Mouse (Mus musculus): ENCODE measurements at regions not wholly inside any gene's neighbourhood (a gene's known extent, or its start where the extent isn't known, plus 50 kb on each side); places are given as distances from the start of the nearest gene placed in this dataset.

DNA sequence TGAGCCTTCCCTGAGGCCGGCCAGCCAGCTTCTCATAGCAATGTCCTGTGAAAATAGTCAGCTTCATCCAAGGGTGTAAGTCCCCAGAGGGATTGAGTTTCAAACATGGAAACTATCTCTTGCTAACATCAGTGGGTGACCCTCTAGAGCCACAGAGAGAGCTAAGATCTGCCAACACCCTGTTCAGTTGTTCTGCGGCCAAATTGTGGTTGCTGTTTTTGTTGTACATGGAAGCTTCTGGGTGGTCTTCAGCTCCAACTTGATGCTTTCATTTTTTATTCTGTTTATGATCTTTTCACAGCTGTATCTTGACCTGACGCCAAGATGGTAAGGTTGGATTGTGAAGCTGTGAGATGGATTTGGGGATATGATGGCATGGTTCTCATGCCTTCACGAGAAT is 214.0 kb upstream of the Igfbp3 start:
- Histone ChIP-seq H3K9ac (ENCODE audit: low read depth, low read length) (no peak overlapping the region), H3K27ac (ENCODE audit: low read length) (no peak overlapping the region), H3K4me3 (ENCODE audit: low read depth, low read length) (no peak overlapping the region), H3K27me3 (ENCODE audit: control insufficient read depth, insufficient read depth, low read depth, low read length) (no peaks in the 10 kb centered on the region), H3K4me2 (ENCODE audit: low read length) (no peak overlapping the region), H3K4me1 (ENCODE audit: control insufficient read depth, insufficient read depth, low read length) (0 out of 2 replicates have a peak, but pooled peaks cover 4% of the 10 kb centered on the region), H3K36me3 (ENCODE audit: control insufficient read depth, insufficient read depth, low read length) (no peaks in the 10 kb centered on the region), H3K9me3 (replicated peaks; ENCODE audit: control insufficient read depth, low read length, poor library complexity, severe bottlenecking) (no peaks in the 10 kb centered on the region)
- WGBS: 92% methylated on average over 4 of the region's 4 CpGs
- no peak for ATAC-seq

DNA sequence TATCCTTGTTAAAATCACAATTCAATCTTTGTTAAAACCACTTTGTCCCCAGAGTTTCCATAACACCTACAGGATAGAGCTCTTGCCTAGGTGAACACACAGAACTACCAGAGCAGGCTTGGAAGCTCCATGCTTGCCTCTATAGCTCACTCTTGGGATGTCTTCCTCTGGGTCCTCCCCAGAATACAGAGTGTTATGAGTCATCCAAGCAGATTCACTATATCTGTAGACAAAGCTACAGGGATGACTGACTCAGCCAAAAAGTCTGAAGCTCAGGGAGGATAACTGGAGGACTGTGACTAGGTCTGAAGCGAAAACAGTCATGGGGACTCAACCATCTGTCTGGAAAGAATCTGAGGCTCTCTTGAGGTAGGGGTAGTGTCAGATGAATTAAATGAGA is 211.5 kb upstream of the Igfbp3 start:
- Histone ChIP-seq H3K36me3 (ENCODE audit: control insufficient read depth, insufficient read depth, low read length) (no peaks in the 10 kb centered on the region), H3K4me1 (ENCODE audit: control insufficient read depth, insufficient read depth, low read length) (0 out of 2 replicates have a peak, but pooled peaks cover 4% of the 10 kb centered on the region), H3K27me3 (ENCODE audit: control insufficient read depth, insufficient read depth, low read depth, low read length) (no peaks in the 10 kb centered on the region), H3K9ac (ENCODE audit: low read depth, low read length) (no peak overlapping the region), H3K4me2 (ENCODE audit: low read length) (no peak overlapping the region), H3K27ac (ENCODE audit: low read length) (no peak overlapping the region), H3K4me3 (ENCODE audit: low read depth, low read length) (no peak overlapping the region), H3K9me3 (replicated peaks; ENCODE audit: control insufficient read depth, low read length, poor library complexity, severe bottlenecking) (no peaks in the 10 kb centered on the region)
- WGBS: 87% methylated on average over 1 of the region's 1 CpGs
- no peak for ATAC-seq

DNA sequence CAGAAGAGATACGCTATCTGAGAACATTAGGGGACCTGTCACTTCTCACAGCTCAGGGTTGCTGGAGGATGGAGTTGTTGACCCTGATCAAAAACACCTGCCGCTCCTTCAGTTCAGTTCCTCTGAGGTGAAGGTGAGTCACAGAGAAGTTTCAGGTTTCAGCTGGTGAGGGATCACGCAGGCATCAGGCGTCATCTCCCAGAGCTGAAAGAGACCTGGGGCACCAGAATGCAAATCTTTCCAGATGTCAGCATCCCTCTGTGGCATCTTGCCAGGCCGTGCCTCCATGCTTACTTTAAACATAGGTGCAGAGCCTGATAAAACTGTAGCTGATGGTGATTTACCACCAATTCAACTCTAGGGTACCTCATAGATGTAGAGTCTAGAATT is 210.4 kb upstream of the Igfbp3 start:
- Histone ChIP-seq H3K27ac (ENCODE audit: low read length) (no peak overlapping the region), H3K36me3 (ENCODE audit: control insufficient read depth, insufficient read depth, low read length) (no peaks in the 10 kb centered on the region), H3K9me3 (replicated peaks; ENCODE audit: control insufficient read depth, low read length, poor library complexity, severe bottlenecking) (no peaks in the 10 kb centered on the region), H3K4me3 (ENCODE audit: low read depth, low read length) (no peak overlapping the region), H3K4me1 (ENCODE audit: control insufficient read depth, insufficient read depth, low read length) (0 out of 2 replicates have a peak, but pooled peaks cover 4% of the 10 kb centered on the region), H3K4me2 (ENCODE audit: low read length) (no peak overlapping the region), H3K9ac (ENCODE audit: low read depth, low read length) (no peak overlapping the region), H3K27me3 (ENCODE audit: control insufficient read depth, insufficient read depth, low read depth, low read length) (no peaks in the 10 kb centered on the region)
- 75% methylated on average over 5 of the region's 5 CpGs for WGBS
- no peak for ATAC-seq

DNA sequence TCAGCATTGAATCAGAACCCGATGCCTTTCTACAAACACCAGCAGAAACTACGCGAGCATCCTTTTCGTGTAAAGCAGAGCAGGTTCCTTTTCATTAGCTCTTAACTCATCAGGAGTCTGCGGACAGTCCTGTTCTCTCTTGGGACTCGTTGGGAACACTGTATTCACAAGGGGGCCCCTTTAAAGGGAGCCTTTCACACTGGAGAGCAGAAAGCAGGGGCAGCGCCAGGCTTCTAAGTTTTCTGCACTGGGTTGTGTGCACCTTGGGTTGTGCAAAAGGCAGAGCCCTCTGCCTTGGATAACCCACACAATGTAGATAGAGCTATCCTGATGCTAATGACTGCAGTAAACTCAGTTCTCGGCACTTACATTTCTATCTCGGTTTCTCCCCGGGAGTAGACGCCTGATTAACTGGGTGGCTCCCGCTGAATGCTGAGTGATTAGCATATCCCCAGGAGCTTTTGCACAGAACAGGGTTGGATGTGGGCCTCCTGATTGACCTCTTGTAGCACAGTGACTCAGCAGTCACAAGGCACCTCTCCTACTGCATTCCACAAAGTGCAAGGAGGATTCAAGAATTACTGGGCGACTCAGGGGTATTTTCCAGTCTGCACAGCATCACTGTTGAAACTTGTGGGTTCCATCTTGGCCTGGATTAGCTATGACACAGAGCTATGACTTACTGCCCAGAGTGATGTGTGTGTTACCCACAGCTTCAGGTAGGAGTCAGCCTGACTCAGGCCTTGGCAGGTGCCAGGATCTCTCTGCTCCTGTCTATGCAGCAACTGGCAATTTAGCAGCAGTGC is 209.8 kb upstream of the Igfbp3 start:
- ATAC-seq: peak; percentile 64; the same call in 1 of the 2 replicates
- H3K9ac ChIP-seq (ENCODE audit: low read depth, low read length): 0 out of 2 replicates have a peak overlapping the region, but pooled peaks have one; percentile 18
- H3K27ac ChIP-seq (ENCODE audit: low read length): no peak overlapping the region
- WGBS: 5% methylated on average over 13 of the region's 13 CpGs
- H3K4me2 ChIP-seq (ENCODE audit: low read length): peak overlapping the region; percentile 30
- 0 out of 2 replicates have a peak, but pooled peaks cover 4% of the 10 kb centered on the region for H3K4me1 ChIP-seq (ENCODE audit: control insufficient read depth, insufficient read depth, low read length)
- no peaks in the 10 kb centered on the region for H3K36me3 ChIP-seq (ENCODE audit: control insufficient read depth, insufficient read depth, low read length)
- no peaks in the 10 kb centered on the region for H3K27me3 ChIP-seq (ENCODE audit: control insufficient read depth, insufficient read depth, low read depth, low read length)
- H3K4me3 ChIP-seq (ENCODE audit: low read depth, low read length): no peak overlapping the region
- no peaks in the 10 kb centered on the region for H3K9me3 ChIP-seq (replicated peaks; ENCODE audit: control insufficient read depth, low read length, poor library complexity, severe bottlenecking)

DNA sequence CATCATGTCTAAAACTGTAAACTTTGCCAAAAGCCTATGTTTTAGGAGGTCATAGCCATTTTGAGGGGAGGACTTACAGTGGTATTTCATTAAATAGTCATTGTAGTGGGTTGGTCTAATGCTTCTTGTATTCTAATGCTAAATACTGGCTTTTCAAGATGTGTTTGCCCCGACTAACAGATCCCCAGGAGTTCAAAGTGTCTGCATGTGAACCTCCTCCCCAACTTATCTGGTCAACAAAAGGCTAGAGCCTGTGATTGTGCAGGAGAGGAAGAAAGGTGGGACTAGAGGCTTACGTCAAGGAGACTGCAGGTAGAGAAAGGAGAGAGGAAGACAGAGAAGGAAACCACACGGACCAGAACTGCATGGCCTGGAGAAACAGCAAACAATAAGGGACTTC is 198.9 kb upstream of the Igfbp3 start:
- no peak overlapping the region for H3K4me3 ChIP-seq (ENCODE audit: low read depth, low read length)
- H3K4me1 ChIP-seq (ENCODE audit: control insufficient read depth, insufficient read depth, low read length): no peaks in the 10 kb centered on the region
- H3K9me3 ChIP-seq (replicated peaks; ENCODE audit: control insufficient read depth, low read length, poor library complexity, severe bottlenecking): no peaks in the 10 kb centered on the region
- H3K9ac ChIP-seq (ENCODE audit: low read depth, low read length): no peak overlapping the region
- WGBS: 71% methylated on average over 3 of the region's 3 CpGs
- H3K4me2 ChIP-seq (ENCODE audit: low read length): no peak overlapping the region
- H3K27me3 ChIP-seq (ENCODE audit: control insufficient read depth, insufficient read depth, low read depth, low read length): no peaks in the 10 kb centered on the region
- H3K27ac ChIP-seq (ENCODE audit: low read length): no peak overlapping the region
- no peak for ATAC-seq
- H3K36me3 ChIP-seq (ENCODE audit: control insufficient read depth, insufficient read depth, low read length): no peaks in the 10 kb centered on the region

DNA sequence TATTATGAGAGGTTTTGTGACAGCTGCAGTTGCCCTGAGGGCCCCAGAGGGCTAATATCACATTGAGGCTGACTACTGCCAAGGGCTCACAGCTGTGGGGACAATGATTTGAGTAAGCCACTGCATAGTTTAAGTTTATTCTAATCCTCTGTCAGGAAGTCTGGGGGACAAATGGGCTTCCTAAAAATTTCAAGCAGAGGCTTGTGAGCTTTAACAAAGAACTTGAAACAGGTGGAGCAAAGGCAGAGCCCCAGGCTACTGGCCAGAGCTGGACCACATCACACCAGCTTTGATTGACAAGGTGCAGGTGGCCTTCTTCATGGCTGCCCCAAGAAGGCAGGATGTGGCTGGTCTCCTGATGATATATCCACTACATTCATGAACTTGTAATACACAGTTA is 195.3 kb upstream of the Igfbp3 start:
- no peak for ATAC-seq
- Histone ChIP-seq H3K4me2 (ENCODE audit: low read length) (no peak overlapping the region), H3K27me3 (ENCODE audit: control insufficient read depth, insufficient read depth, low read depth, low read length) (no peaks in the 10 kb centered on the region), H3K9ac (ENCODE audit: low read depth, low read length) (no peak overlapping the region), H3K9me3 (replicated peaks; ENCODE audit: control insufficient read depth, low read length, poor library complexity, severe bottlenecking) (no peaks in the 10 kb centered on the region), H3K36me3 (ENCODE audit: control insufficient read depth, insufficient read depth, low read length) (no peaks in the 10 kb centered on the region), H3K4me1 (ENCODE audit: control insufficient read depth, insufficient read depth, low read length) (no peaks in the 10 kb centered on the region), H3K4me3 (ENCODE audit: low read depth, low read length) (no peak overlapping the region), H3K27ac (ENCODE audit: low read length) (no peak overlapping the region)

DNA sequence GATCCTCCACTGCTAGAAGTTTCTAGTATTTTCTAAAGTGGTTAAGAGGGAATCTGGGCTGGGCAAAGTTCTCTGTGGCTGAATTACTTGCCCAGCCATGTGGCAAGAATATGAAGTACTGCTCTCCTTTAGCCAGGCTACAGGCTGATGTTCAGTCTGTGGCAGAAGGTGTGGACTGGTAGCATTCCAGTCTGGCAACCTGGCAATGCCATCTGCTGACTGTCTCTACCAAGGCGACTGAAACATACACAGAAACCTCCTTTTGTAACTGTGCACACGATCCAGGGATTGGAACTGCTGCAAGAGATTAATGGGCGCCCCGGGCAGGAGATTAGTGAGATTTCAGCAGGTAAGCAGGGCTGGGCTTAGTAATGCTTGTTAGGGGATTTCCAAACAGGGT is 190.9 kb upstream of the Igfbp3 start:
- Histone ChIP-seq H3K4me1 (ENCODE audit: control insufficient read depth, insufficient read depth, low read length) (no peaks in the 10 kb centered on the region), H3K9me3 (replicated peaks; ENCODE audit: control insufficient read depth, low read length, poor library complexity, severe bottlenecking) (no peaks in the 10 kb centered on the region), H3K4me2 (ENCODE audit: low read length) (no peak overlapping the region), H3K4me3 (ENCODE audit: low read depth, low read length) (no peak overlapping the region), H3K27ac (ENCODE audit: low read length) (no peak overlapping the region), H3K9ac (ENCODE audit: low read depth, low read length) (no peak overlapping the region), H3K27me3 (ENCODE audit: control insufficient read depth, insufficient read depth, low read depth, low read length) (no peaks in the 10 kb centered on the region), H3K36me3 (ENCODE audit: control insufficient read depth, insufficient read depth, low read length) (no peaks in the 10 kb centered on the region)
- WGBS: 69% methylated on average over 4 of the region's 4 CpGs
- ATAC-seq: no peak

DNA sequence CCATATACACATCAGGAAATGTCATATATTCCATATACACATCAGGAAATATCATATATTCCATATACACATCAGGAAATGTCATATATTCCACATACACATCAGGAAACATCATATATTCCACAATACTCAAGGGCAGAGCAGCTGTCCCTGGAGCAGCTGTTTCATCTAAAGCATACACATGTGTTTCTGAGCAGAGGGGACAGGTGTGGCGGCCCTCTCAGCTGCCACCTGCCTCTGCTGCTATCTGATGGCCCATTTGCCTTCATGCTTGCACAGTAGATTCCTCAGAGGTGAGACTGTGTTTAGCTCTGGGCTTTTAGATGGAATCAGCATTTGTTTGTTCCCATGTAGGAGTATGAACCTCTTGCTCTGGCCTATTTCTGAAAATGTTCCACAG is 158.1 kb upstream of the Igfbp3 start:
- WGBS: 69% methylated on average over 1 of the region's 1 CpGs
- no peak overlapping the region for H3K27ac ChIP-seq (ENCODE audit: low read length)
- H3K9ac ChIP-seq (ENCODE audit: low read depth, low read length): no peak overlapping the region
- H3K4me2 ChIP-seq (ENCODE audit: low read length): no peak overlapping the region
- ATAC-seq: no peak
- H3K36me3 ChIP-seq (ENCODE audit: control insufficient read depth, insufficient read depth, low read length): no peaks in the 10 kb centered on the region
- no peaks in the 10 kb centered on the region for H3K27me3 ChIP-seq (ENCODE audit: control insufficient read depth, insufficient read depth, low read depth, low read length)
- H3K4me3 ChIP-seq (ENCODE audit: low read depth, low read length): no peak overlapping the region
- no peaks in the 10 kb centered on the region for H3K9me3 ChIP-seq (replicated peaks; ENCODE audit: control insufficient read depth, low read length, poor library complexity, severe bottlenecking)
- no peaks in the 10 kb centered on the region for H3K4me1 ChIP-seq (ENCODE audit: control insufficient read depth, insufficient read depth, low read length)

DNA sequence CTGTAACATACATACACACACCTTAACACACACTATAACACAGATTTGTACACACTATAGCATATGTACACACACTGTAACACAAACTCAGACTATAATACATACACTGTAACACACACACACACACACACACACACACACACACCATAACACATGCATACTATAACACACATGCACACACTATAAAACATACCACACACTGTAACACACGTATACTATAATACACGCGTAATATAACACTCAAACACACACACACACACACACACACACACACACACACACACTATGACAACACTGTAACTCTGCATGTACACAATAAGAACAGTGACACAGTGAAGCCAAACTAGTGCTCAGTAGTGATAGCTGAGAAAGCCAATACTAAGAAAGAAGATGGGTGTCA is 147.7 kb upstream of the Igfbp3 start:
- Histone ChIP-seq H3K4me1 (ENCODE audit: control insufficient read depth, insufficient read depth, low read length) (no peaks in the 10 kb centered on the region), H3K27me3 (ENCODE audit: control insufficient read depth, insufficient read depth, low read depth, low read length) (no peaks in the 10 kb centered on the region), H3K27ac (ENCODE audit: low read length) (no peak overlapping the region), H3K36me3 (ENCODE audit: control insufficient read depth, insufficient read depth, low read length) (no peaks in the 10 kb centered on the region), H3K4me3 (ENCODE audit: low read depth, low read length) (no peak overlapping the region), H3K9ac (ENCODE audit: low read depth, low read length) (no peak overlapping the region), H3K4me2 (ENCODE audit: low read length) (no peak overlapping the region), H3K9me3 (replicated peaks; ENCODE audit: control insufficient read depth, low read length, poor library complexity, severe bottlenecking) (no peaks in the 10 kb centered on the region)
- 97% methylated on average over 3 of the region's 3 CpGs for WGBS
- peak; percentile 60; the same call in 1 of the 2 replicates for ATAC-seq

Measured in midbrain, embryonic 16.5 days (tissue).